Mouse (Mus musculus): Measurements from ENCODE around the gene Kif2c.
A peak's percentile ranks its signal among the peaks of the same experiment; 100 is the strongest.

Gene Kif2c

GRCm38 (mm10) chr4:117138295-117139216 lies 43.9 kb downstream of the Kif2c start:
- no peak for DNase-seq (ENCODE audit: extremely low read depth, low read depth, low spot score)

- DNase-seq (ENCODE audit: extremely low read depth, low read depth, low spot score), result peak; percentile 67
Measured at GRCm38 (mm10) chr4:117136034-117136433, 46.4 kb downstream of the Kif2c start.

- DNase-seq (ENCODE audit: extremely low read depth, low read depth, low spot score), result no peak
Measured at GRCm38 (mm10) chr4:117134601-117134995, 47.8 kb downstream of the Kif2c start.

- no peak for DNase-seq (ENCODE audit: extremely low read depth, low read depth, low spot score)
Measured at GRCm38 (mm10) chr4:117133817-117134600, 48.4 kb downstream of the Kif2c start, which contains the start of gene Plk3. TSS of gene Plk3 (minus strand) at chr4:117133963.

- no peak for DNase-seq (ENCODE audit: extremely low read depth, low read depth, low spot score)
Measured at GRCm38 (mm10) chr4:117133366-117133796, 49.1 kb downstream of the Kif2c start.

- no peak for DNase-seq (ENCODE audit: extremely low read depth, low read depth, low spot score)
Measured at GRCm38 (mm10) chr4:117132794-117133143, 49.7 kb downstream of the Kif2c start.

- DNase-seq (ENCODE audit: extremely low read depth, low read depth, low spot score), result no peak
Measured at GRCm38 (mm10) chr4:117131890-117132793, 50.3 kb downstream of the Kif2c start.

GRCm38 (mm10) chr4:117131198-117131597 lies 51.2 kb downstream of the Kif2c start:
- no peak for DNase-seq (ENCODE audit: extremely low read depth, low read depth, low spot score)

GRCm38 (mm10) chr4:117130790-117131189 lies 51.6 kb downstream of the Kif2c start:
- no peak for DNase-seq (ENCODE audit: extremely low read depth, low read depth, low spot score)

- DNase-seq (ENCODE audit: extremely low read depth, low read depth, low spot score), result no peak
Measured at GRCm38 (mm10) chr4:117127991-117128686, 54.3 kb downstream of the Kif2c start.

GRCm38 (mm10) chr4:117126675-117127290 lies 55.7 kb downstream of the Kif2c start, which contains the start of gene Tctex1d4:
TSS of gene Tctex1d4 (plus strand) at chr4:117126794.
- no peak for DNase-seq (ENCODE audit: extremely low read depth, low read depth, low spot score)

GRCm38 (mm10) chr4:117125910-117126674 lies 56.3 kb downstream of the Kif2c start:
- no peak for DNase-seq (ENCODE audit: extremely low read depth, low read depth, low spot score)

GRCm38 (mm10) chr4:117125348-117125909 lies 57.0 kb downstream of the Kif2c start, which contains the start of gene Btbd19:
TSS of gene Btbd19 (minus strand) at chr4:117125725.
- no peak for DNase-seq (ENCODE audit: extremely low read depth, low read depth, low spot score)

GRCm38 (mm10) chr4:117124518-117125347 lies 57.7 kb downstream of the Kif2c start:
- no peak for DNase-seq (ENCODE audit: extremely low read depth, low read depth, low spot score)

- no peak for DNase-seq (ENCODE audit: extremely low read depth, low read depth, low spot score)
Measured at GRCm38 (mm10) chr4:117124218-117124517, 58.3 kb downstream of the Kif2c start.

- no peak for DNase-seq (ENCODE audit: extremely low read depth, low read depth, low spot score)
Measured at GRCm38 (mm10) chr4:117123546-117124217, 58.8 kb downstream of the Kif2c start.

- DNase-seq (ENCODE audit: extremely low read depth, low read depth, low spot score), result no peak
Measured at GRCm38 (mm10) chr4:117122209-117122608, 60.2 kb downstream of the Kif2c start.

All from fat pad, adult 2 months (tissue).